Mouse (Mus musculus): ENCODE results near the gene Hist1h2bg.

DNA sequence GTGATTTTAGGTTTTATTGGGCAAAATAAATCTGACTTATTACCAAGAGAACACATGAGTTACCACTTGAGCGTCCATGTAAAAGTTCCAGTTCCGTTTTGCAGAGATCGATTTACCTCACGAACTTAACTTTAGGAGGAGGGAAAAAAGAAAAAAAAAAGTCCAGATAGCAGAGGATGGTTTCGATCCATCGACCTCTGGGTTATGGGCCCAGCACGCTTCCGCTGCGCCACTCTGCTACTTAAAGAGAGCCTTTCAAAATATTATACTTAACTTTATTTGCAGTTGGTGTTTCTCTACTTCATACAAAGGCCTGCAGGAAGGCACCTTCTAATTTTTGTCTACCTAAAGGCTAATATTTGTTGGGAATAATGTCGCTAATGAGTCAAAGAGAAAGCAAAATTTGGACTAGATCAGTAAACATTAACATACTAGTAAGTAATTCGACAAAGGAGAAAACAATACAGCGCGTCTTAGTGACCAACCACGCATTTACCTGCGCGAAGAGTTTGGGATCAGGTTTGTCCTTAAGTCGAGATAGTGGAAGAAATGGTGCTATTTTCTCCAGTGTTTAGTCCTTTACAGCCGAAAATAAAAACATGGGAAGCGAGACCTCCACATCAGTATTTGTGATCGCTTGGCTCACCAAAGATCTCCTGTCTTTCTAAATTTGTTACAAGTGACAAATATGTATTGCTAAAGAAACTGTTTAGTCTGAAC, 40.9 kb upstream of the Hist1h2bg start:
- no peak for TF ChIP-seq POLR2A (IDR thresholded peaks at IDR 0.05; ENCODE audit: control insufficient read depth in 1 of 2, insufficient read depth in 1 of 2, low read depth in 1 of 2, low read length in 2 of 2, poor library complexity in 1 of 2)
- no peak for TF ChIP-seq POLR2AphosphoS2 (IDR thresholded peaks at IDR 0.05; ENCODE audit: low read length)
- no peak for TF ChIP-seq POLR2AphosphoS5 (IDR thresholded peaks at IDR 0.05; ENCODE audit: borderline replicate concordance, low read depth, low read length)
- TF ChIP-seq CTCF (IDR thresholded peaks at IDR 0.05 in 2 of 3, conservative IDR thresholded peaks at IDR 0.05 in 1 of 3; ENCODE audit: control insufficient read depth in 1 of 3, insufficient read depth in 1 of 3, low read depth in 2 of 3, low read length in 3 of 3, poor library complexity in 1 of 3, severe bottlenecking in 1 of 3): no peak
- no peak for TF ChIP-seq MAFK (IDR thresholded peaks at IDR 0.05; ENCODE audit: borderline replicate concordance, low read depth, low read length)
- no peak for TF ChIP-seq ELF1 (IDR thresholded peaks at IDR 0.05; ENCODE audit: low read depth, low read length)
- no peak for TF ChIP-seq EP300 (IDR thresholded peaks at IDR 0.05; ENCODE audit: low read depth in 1 of 2, low read length in 2 of 2)
- no peak for TF ChIP-seq USF2 (IDR thresholded peaks at IDR 0.05; ENCODE audit: borderline replicate concordance in 1 of 2, insufficient read depth in 1 of 2, low read depth in 1 of 2, low read length in 2 of 2)
- TF ChIP-seq NRF1 (IDR thresholded peaks at IDR 0.05; ENCODE audit: insufficient read depth, low read depth, low read length, poor library complexity, severe bottlenecking): no peak
- TF ChIP-seq HCFC1 (IDR thresholded peaks at IDR 0.05; ENCODE audit: low read depth, low read length): no peak
- TF ChIP-seq UBTF (IDR thresholded peaks at IDR 0.05; ENCODE audit: borderline replicate concordance, insufficient read depth, low read depth, low read length): no peak
- no peak for TF ChIP-seq JUND (IDR thresholded peaks at IDR 0.05; ENCODE audit: low read depth, low read length)
- TF ChIP-seq E2F4 (IDR thresholded peaks at IDR 0.05; ENCODE audit: borderline replicate concordance, low read depth, low read length): no peak
- no peak for TF ChIP-seq ZKSCAN1 (IDR thresholded peaks at IDR 0.05; ENCODE audit: low read depth, low read length)
